Mouse (Mus musculus): ENCODE measurements at regions not wholly inside any gene's neighbourhood (a gene's known extent, or its start where the extent isn't known, plus 50 kb on each side); places are given as distances from the start of the nearest gene placed in this dataset.

- 54% methylated on average over 4 of the region's 4 CpGs for WGBS
- Histone ChIP-seq H3K4me1 (ENCODE audit: control insufficient read depth, insufficient read depth, insufficient read length, low read length) (peaks cover 8% of the 10 kb centered on the region; the same call in 1 of the 2 replicates), H3K36me3 (ENCODE audit: control insufficient read depth, insufficient read depth, low read length) (no peaks in the 10 kb centered on the region), H3K27ac (ENCODE audit: insufficient read depth, low read depth, low read length) (no peak overlapping the region), H3K4me3 (ENCODE audit: low read depth, low read length) (no peak overlapping the region), H3K27me3 (ENCODE audit: control insufficient read depth, insufficient read depth, low read length) (no peaks in the 10 kb centered on the region)
- TF ChIP-seq CTCF (IDR thresholded peaks at IDR 0.05; ENCODE audit: extremely low read depth, insufficient read length, insufficient replicate concordance, low read depth, low read length), result no peak
These were observed 57.1 kb upstream of the Foxn2 start for GRCm38 (mm10) chr17:88383447-88383846.

GRCm38 (mm10) chr17:88388441-88388951 lies 52.0 kb upstream of the Foxn2 start:
- H3K27ac ChIP-seq (ENCODE audit: insufficient read depth, low read depth, low read length), result no peak overlapping the region
- H3K4me3 ChIP-seq (ENCODE audit: low read depth, low read length), result no peak overlapping the region
- H3K4me1 ChIP-seq (ENCODE audit: control insufficient read depth, insufficient read depth, insufficient read length, low read length), result peaks cover 10% of the 10 kb centered on the region; the same call in 1 of the 2 replicates
- H3K36me3 ChIP-seq (ENCODE audit: control insufficient read depth, insufficient read depth, low read length), result no peaks in the 10 kb centered on the region
- H3K27me3 ChIP-seq (ENCODE audit: control insufficient read depth, insufficient read depth, low read length), result no peaks in the 10 kb centered on the region
- TF ChIP-seq POLR2A (IDR thresholded peaks at IDR 0.05; ENCODE audit: low read depth, low read length) (no peak), CTCF (IDR thresholded peaks at IDR 0.05; ENCODE audit: extremely low read depth, insufficient read length, insufficient replicate concordance, low read depth, low read length) (no peak)
- whole genome bisulfite sequencing, result 89% methylated on average over 15 of the region's 15 CpGs

- Histone ChIP-seq H3K36me3 (ENCODE audit: control insufficient read depth, insufficient read depth, low read length) (no peaks in the 10 kb centered on the region), H3K27ac (ENCODE audit: insufficient read depth, low read depth, low read length) (peak overlapping the region; percentile 68), H3K27me3 (ENCODE audit: control insufficient read depth, insufficient read depth, low read length) (no peaks in the 10 kb centered on the region), H3K4me1 (ENCODE audit: control insufficient read depth, insufficient read depth, insufficient read length, low read length) (peaks cover 8% of the 10 kb centered on the region; the same call in 1 of the 2 replicates), H3K4me3 (ENCODE audit: low read depth, low read length) (no peak overlapping the region)
- 40% methylated on average over 14 of the region's 14 CpGs for WGBS
- no peak for TF ChIP-seq POLR2A (IDR thresholded peaks at IDR 0.05; ENCODE audit: low read depth, low read length)
- no peak for TF ChIP-seq CTCF (IDR thresholded peaks at IDR 0.05; ENCODE audit: extremely low read depth, insufficient read length, insufficient replicate concordance, low read depth, low read length)
These were observed 50.6 kb upstream of the Foxn2 start for GRCm38 (mm10) chr17:88389668-88390461.

Data from small intestine, adult 2 months (tissue).